In the genomic region with DNA sequence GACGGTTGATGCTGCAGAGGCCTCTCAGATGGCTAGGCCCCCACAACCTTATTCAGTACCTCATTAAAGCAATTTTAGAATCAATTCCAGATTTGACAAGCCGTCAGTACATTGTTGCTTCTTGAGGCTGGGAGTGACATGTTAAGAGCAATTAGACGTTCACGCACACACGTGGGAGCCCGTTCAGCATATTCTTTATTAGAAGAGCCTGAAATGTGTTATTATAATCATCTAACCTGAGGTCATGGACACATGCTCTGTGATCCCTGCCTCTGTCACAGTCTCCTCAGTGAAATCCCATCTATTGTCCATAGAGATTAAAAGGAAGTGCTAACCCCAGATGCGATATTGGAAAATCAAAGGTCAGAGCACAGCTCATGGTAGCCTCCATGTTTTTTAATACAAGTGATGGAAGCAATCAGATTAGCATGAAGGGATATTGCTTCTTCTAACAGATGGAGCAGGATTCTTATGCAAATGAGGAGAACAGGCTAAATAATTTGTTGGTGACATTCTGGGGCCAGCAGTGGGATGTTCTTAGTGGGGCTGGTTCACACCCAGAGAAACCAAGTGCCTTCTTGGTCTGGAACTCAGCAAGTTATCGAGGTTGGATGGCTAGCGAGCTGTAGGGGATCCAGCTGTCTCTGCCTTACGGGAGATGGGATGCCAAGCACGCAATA, we compare ENCODE assay signal across 22 mouse cellular contexts.
DNase-seq lines count a peak whose midpoint lies in the region; ATAC-seq lines count a peak whose summit lies in the region.
"Had no signal": no experiment of that assay in that cellular context is flagged by ENCODE, and none has a peak within 500 bp of the region (broad histone marks: within the 10 kb centered on the region; RNA-seq: fewer than 3 reads in every experiment).

No protein-coding gene starts in this region.

- H3K4me1 ChIP-seq in hindbrain, embryonic 12.5 days = peaks cover 3% of the 10 kb centered on the region; the same call in 1 of the 2 replicates
- H3K4me1 ChIP-seq in hindbrain, embryonic 13.5 days (replicated peaks) = peaks cover 4% of the 10 kb centered on the region; the same call in 1 of the 2 replicates
- H3K4me1 ChIP-seq in forebrain, embryonic 11.5 days (replicated peaks; ENCODE audit: control insufficient read depth, insufficient read depth, low read length) = peaks cover 5% of the 10 kb centered on the region; the same call in 1 of the 2 replicates
- H3K4me1 ChIP-seq in midbrain, embryonic 11.5 days (ENCODE audit: control insufficient read depth, insufficient read depth, low read length) = no peaks in the 10 kb centered on the region; the same call in 1 of the 2 replicates
- H3K4me1 ChIP-seq: neural tube, embryonic 15.5 days had no signal

- H3K27me3 ChIP-seq in hindbrain, embryonic 12.5 days = no peaks in the 10 kb centered on the region
- no peaks in the 10 kb centered on the region for H3K27me3 ChIP-seq in hindbrain, embryonic 13.5 days
- H3K27me3 ChIP-seq in forebrain, embryonic 11.5 days (ENCODE audit: control insufficient read depth, insufficient read depth, low read length) = no peaks in the 10 kb centered on the region
- H3K27me3 ChIP-seq in midbrain, embryonic 11.5 days (ENCODE audit: control insufficient read depth, insufficient read depth, low read length) = no peaks in the 10 kb centered on the region
- H3K27me3 ChIP-seq: limb, embryonic 15.5 days had no signal

- no peaks in the 10 kb centered on the region for H3K36me3 ChIP-seq in hindbrain, embryonic 12.5 days
- H3K36me3 ChIP-seq in hindbrain, embryonic 13.5 days = no peaks in the 10 kb centered on the region
- H3K36me3 ChIP-seq in forebrain, embryonic 11.5 days (ENCODE audit: control insufficient read depth, insufficient read depth, low read length) = no peaks in the 10 kb centered on the region
- H3K36me3 ChIP-seq in midbrain, embryonic 11.5 days (ENCODE audit: control insufficient read depth, insufficient read depth, low read length) = no peaks in the 10 kb centered on the region
- H3K36me3 ChIP-seq: limb, embryonic 15.5 days; neural tube, embryonic 15.5 days had no signal

- peak overlapping the region; percentile 18; the same call in 1 of the 2 replicates for H3K27ac ChIP-seq in hindbrain, embryonic 12.5 days
- H3K27ac ChIP-seq in hindbrain, embryonic 13.5 days = no peak overlapping the region
- H3K27ac ChIP-seq in forebrain, embryonic 11.5 days (ENCODE audit: low read depth, low read length) = peak overlapping the region; percentile 46
- H3K27ac ChIP-seq in midbrain, embryonic 11.5 days (ENCODE audit: low read depth, low read length) = peak overlapping the region; percentile 44; the same call in 1 of the 2 replicates
- H3K27ac ChIP-seq: kidney, postnatal 0 days; layer of hippocampus, adult 2 months; limb, embryonic 15.5 days; neural tube, embryonic 15.5 days had no signal

- peak; percentile 57 for ATAC-seq in hindbrain, embryonic 12.5 days (ENCODE audit: low FRiP score)
- ATAC-seq in hindbrain, embryonic 13.5 days (ENCODE audit: low FRiP score) = no peak
- ATAC-seq in forebrain, embryonic 11.5 days (replicated peaks; ENCODE audit: low FRiP score) = peak; percentile 65
- ATAC-seq in midbrain, embryonic 11.5 days (ENCODE audit: low FRiP score) = peak; percentile 85
- ATAC-seq in megakaryocyte, adult 5-6 weeks (ENCODE audit: poor library complexity, severe bottlenecking) = no peak
- ATAC-seq: hindbrain, embryonic 16.5 days had no signal

- H3K9ac ChIP-seq in hindbrain, embryonic 12.5 days = no peak overlapping the region
- H3K9ac ChIP-seq in hindbrain, embryonic 13.5 days = no peak overlapping the region
- H3K9ac ChIP-seq in forebrain, embryonic 11.5 days (ENCODE audit: low read length) = no peak overlapping the region
- H3K9ac ChIP-seq in midbrain, embryonic 11.5 days (ENCODE audit: low read length) = no peak overlapping the region
- H3K9ac ChIP-seq: limb, embryonic 15.5 days; neural tube, embryonic 15.5 days had no signal

- H3K4me2 ChIP-seq in hindbrain, embryonic 12.5 days (replicated peaks) = no peak overlapping the region
- no peak overlapping the region for H3K4me2 ChIP-seq in hindbrain, embryonic 13.5 days
- H3K4me2 ChIP-seq in forebrain, embryonic 11.5 days (ENCODE audit: low read depth, low read length, severe bottlenecking) = 0 out of 2 replicates have a peak overlapping the region, but pooled peaks have one; percentile 5
- no peak overlapping the region for H3K4me2 ChIP-seq in midbrain, embryonic 11.5 days
- H3K4me2 ChIP-seq: heart, embryonic 11.5 days; limb, embryonic 15.5 days; neural tube, embryonic 15.5 days had no signal

- H3K9me3 ChIP-seq in hindbrain, embryonic 12.5 days (replicated peaks) = no peaks in the 10 kb centered on the region
- no peaks in the 10 kb centered on the region for H3K9me3 ChIP-seq in hindbrain, embryonic 13.5 days
- no peaks in the 10 kb centered on the region for H3K9me3 ChIP-seq in forebrain, embryonic 11.5 days (ENCODE audit: control insufficient read depth, low read length)
- no peaks in the 10 kb centered on the region for H3K9me3 ChIP-seq in midbrain, embryonic 11.5 days (ENCODE audit: control insufficient read depth, low read length)
- H3K9me3 ChIP-seq: limb, embryonic 15.5 days; neural tube, embryonic 15.5 days had no signal

- peak; percentile 42 for DNase-seq in forebrain, embryonic 11.5 days (ENCODE audit: low spot score)
- DNase-seq in midbrain, embryonic 11.5 days (ENCODE audit: low spot score, missing footprints) = peak; percentile 82
- peak; percentile 86 for DNase-seq in retina, postnatal 1 day
- no peak for DNase-seq in layer of hippocampus, postnatal 14 days (ENCODE audit: low spot score in 2 of 2)
- DNase-seq: adrenal gland, postnatal 36 days; B cell, adult 2 months; cerebellum, adult 2 months; cerebellum, postnatal 36 days; heart, postnatal 10 days; kidney, adult 11 months; lung, postnatal 14 days; right cerebral cortex, postnatal 25 days had no signal

- H3K4me3 ChIP-seq in hindbrain, embryonic 12.5 days = no peak overlapping the region
- no peak overlapping the region for H3K4me3 ChIP-seq in hindbrain, embryonic 13.5 days
- no peak overlapping the region for H3K4me3 ChIP-seq in forebrain, embryonic 11.5 days (ENCODE audit: low read depth, low read length)
- H3K4me3 ChIP-seq in midbrain, embryonic 11.5 days (ENCODE audit: low read depth, low read length) = no peak overlapping the region
- H3K4me3 ChIP-seq: erythroblast, embryonic 14.5 days; layer of hippocampus, adult 2 months; limb, embryonic 15.5 days; neural tube, embryonic 15.5 days had no signal

- WGBS in hindbrain, embryonic 12.5 days = 73% methylated on average over 11 of the region's 11 CpGs
- 67% methylated on average over 11 of the region's 11 CpGs for WGBS in hindbrain, embryonic 13.5 days
- WGBS in forebrain, embryonic 11.5 days = 74% methylated on average over 11 of the region's 11 CpGs
- 81% methylated on average over 11 of the region's 11 CpGs for WGBS in midbrain, embryonic 11.5 days

Comparison
In these comparisons a context has a peak if more than half of its experiments do, and no peak if none do; other contexts are left out.
1. ATAC-seq: peak in hindbrain, embryonic 12.5 days (single experiment), forebrain, embryonic 11.5 days (single experiment) and midbrain, embryonic 11.5 days (single experiment); none in hindbrain, embryonic 13.5 days (single experiment) and megakaryocyte, adult 5-6 weeks (single experiment).
2. DNase-seq: peak in forebrain, embryonic 11.5 days (single experiment), midbrain, embryonic 11.5 days (single experiment) and retina, postnatal 1 day (single experiment); none in layer of hippocampus, postnatal 14 days (0 of 2).